Mouse (Mus musculus) embryonic facial prominence, embryonic 15.5 days (tissue): ENCODE measurements around the gene Gm17521. TPM values are rescaled to one million over a fixed set of nuclear protein-coding genes. Genes with fewer than 3 reads are reported as not detected.
"Not testable (repeated sequence)": the region's sequence is repeated elsewhere in the genome, so short reads cannot be mapped to it uniquely, and the experiment has no call there.

Source experiments
- ATAC-seq: fragments of 200-750 bp; cut with Nextera tagmentation; 2 replicates; pipeline ENCODE4 v1.8.0; 2017; ENCODE audit warnings: low read depth, moderate TSS enrichment; ENCODE audit not compliant: insufficient number of reproducible peaks, low FRiP score, low TSS enrichment
- H3K27ac ChIP-seq: fragments of 300-500 bp; sonication (generic); replicated peaks from 2 replicates; pipeline ENCODE4 v1.5.1; 2015; ENCODE audit warnings: mild to moderate bottlenecking, inconsistent platforms
- H3K27me3 ChIP-seq: fragments of 300-500 bp; sonication (generic); 2 replicates; pipeline ENCODE4 v1.6.1; 2015; ENCODE audit warnings: inconsistent platforms
- H3K36me3 ChIP-seq: fragments of 300-500 bp; sonication (generic); 2 replicates; pipeline ENCODE4 v1.6.1; 2015; ENCODE audit warnings: mild to moderate bottlenecking, inconsistent platforms
- H3K4me1 ChIP-seq: fragments of 300-500 bp; sonication (generic); 2 replicates; pipeline ENCODE4 v1.6.1; 2015; ENCODE audit warnings: inconsistent platforms
- H3K4me2 ChIP-seq: fragments of 300-500 bp; sonication (generic); replicated peaks from 2 replicates; pipeline ENCODE4 v1.6.1; 2015; ENCODE audit warnings: mild to moderate bottlenecking, inconsistent platforms
- H3K4me3 ChIP-seq: fragments of 300-500 bp; sonication (generic); replicated peaks from 2 replicates; pipeline ENCODE4 v1.5.1; 2015; ENCODE audit warnings: mild to moderate bottlenecking, inconsistent platforms
- H3K9ac ChIP-seq: fragments of 300-500 bp; sonication (generic); 2 replicates; pipeline ENCODE4 v1.6.1; 2015; ENCODE audit warnings: inconsistent platforms
- H3K9me3 ChIP-seq: fragments of 300-500 bp; sonication (generic); replicated peaks from 2 replicates; pipeline ENCODE4 v1.6.1; 2016; ENCODE audit warnings: inconsistent platforms
- WGBS: fragments of 180-500 bp; shearing (Covaris S2); methylation state at CpG from one replicate; pipeline ENCODE4 v1.1.7; 2015; 5-methylcytosine and 5-hydroxymethylcytosine counted together
- polyA plus RNA-seq: library from polyadenylated mRNA; unstranded; fragments of >200 nt; fragmentation: Nextera tagmentation; extraction: Ambion mirVana; gene quantifications from 2 replicates; pipeline ENCODE4 v1.2.1, GENCODE M21; 2015

Gm17521 gene
- not detected in 2 replicates for polyA plus RNA-seq

DNA sequence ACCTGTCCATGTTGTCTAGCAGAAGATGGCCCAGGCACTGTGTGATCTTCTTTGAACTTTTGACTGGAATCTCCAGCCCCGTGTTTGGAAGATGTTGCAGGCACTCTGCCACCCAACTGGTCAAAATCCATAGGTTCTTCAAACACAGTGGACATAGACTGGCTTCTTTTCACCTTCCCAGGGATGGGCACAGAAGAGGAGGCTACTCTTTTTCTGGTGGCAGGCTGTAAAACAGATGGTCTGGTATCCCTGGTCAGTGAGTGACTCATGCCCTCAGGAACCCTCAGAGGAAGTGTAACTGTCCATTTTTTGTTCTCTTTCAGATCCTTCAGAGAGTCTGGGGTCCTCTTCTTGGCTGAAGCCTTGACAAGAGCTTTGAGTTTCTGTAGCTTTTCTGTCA lies at the start of gene Gm17521:
Gm17521 (minus strand) TSS at position 101 of the 400 bp plus-strand sequence.
- not testable (repeated sequence) for ATAC-seq, H3K36me3 ChIP-seq, H3K4me2 ChIP-seq, H3K27me3 ChIP-seq, H3K4me3 ChIP-seq, H3K4me1 ChIP-seq, H3K9me3 ChIP-seq, H3K27ac ChIP-seq, H3K9ac ChIP-seq
- WGBS, result 71% methylated on average over 1 of the region's 1 CpGs

DNA sequence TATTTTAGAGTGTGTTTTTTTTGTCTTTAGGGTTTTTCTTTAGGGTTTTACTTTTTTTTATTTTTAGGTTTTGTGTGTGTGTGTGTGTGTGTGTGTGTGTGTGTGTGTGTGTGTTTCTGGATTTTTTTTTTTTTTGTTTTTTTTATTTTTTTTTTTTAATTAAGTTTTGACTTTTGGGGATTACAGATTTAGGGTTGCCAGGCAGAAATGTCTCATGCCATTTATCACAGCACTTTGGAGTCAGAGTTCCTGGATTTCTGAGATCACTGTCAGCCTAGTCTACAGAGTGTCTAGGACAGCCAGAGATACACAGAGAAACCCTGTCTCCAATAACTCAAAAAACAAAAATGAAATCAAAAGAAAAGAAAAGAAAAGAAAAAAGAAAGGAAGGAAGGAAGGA lies 14.5 kb upstream of the Gm17521 start:
- ATAC-seq, result no peak
- H3K9me3 ChIP-seq, result no peaks in the 10 kb centered on the region
- H3K4me3 ChIP-seq, result no peak overlapping the region
- H3K9ac ChIP-seq, result no peak overlapping the region
- no peak overlapping the region for H3K27ac ChIP-seq
- no peaks in the 10 kb centered on the region for H3K36me3 ChIP-seq
- no peaks in the 10 kb centered on the region for H3K27me3 ChIP-seq
- H3K4me2 ChIP-seq, result no peak overlapping the region
- H3K4me1 ChIP-seq, result no peaks in the 10 kb centered on the region

DNA sequence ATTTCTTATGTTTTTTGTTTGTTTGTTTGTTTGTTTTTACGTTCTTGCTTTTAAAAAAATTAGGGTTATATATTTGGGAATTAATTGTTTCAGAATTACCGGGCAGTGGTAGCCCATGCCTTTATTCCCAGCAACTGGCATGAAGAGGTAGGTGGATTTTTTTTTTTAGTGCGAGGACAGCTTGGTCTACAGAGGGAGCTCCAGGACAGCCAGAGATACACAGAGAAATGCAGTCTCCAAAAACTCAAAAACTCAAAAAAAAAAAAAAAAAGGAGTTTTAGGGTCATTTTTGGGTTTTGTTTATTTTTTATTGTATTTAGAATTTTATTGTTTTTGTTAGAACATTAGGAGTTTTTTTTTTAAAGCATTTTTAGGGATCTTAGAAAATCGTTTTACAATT lies 14.0 kb upstream of the Gm17521 start:
- Histone ChIP-seq H3K4me1 (no peaks in the 10 kb centered on the region), H3K9ac (no peak overlapping the region), H3K4me2 (no peak overlapping the region), H3K9me3 (no peaks in the 10 kb centered on the region), H3K27me3 (no peaks in the 10 kb centered on the region), H3K27ac (no peak overlapping the region), H3K36me3 (no peaks in the 10 kb centered on the region), H3K4me3 (no peak overlapping the region)
- ATAC-seq, result no peak
- 60% methylated on average over 4 of the region's 4 CpGs for WGBS

Other genes with a start within 250 kb of the Gm17521 start
- gene Cldn34c1, start 73.8 kb upstream of the Gm17521 start, polyA plus RNA-seq, result 11.6 and 13.3 TPM in 2 replicates
- gene Srsx, start 192.8 kb upstream of the Gm17521 start, polyA plus RNA-seq, result not detected in 2 replicates
- not detected in 2 replicates for gene Gm17577, start 217.2 kb upstream of the Gm17521 start, polyA plus RNA-seq